Mouse (Mus musculus): ENCODE results near the gene Mlec. TPM values are rescaled to one million over a fixed set of nuclear protein-coding genes. Genes with fewer than 3 reads are reported as not detected.

Gene Mlec
- total and polyA plus RNA-seq, 2 experiments: 33.7 to 40.8 TPM

GRCm38 (mm10) chr5:115188824-115189223 lies 30.8 kb upstream of the Mlec start:
- Histone ChIP-seq H3K27me3 (ENCODE audit: control insufficient read depth, insufficient read depth, low read length) (peaks cover 28% of the 10 kb centered on the region; the same call in 1 of the 2 replicates), H3K27ac (replicated peaks; ENCODE audit: insufficient read depth, low read depth, low read length) (no peak overlapping the region), H3K79me2 (ENCODE audit: control insufficient read depth, insufficient read depth, low read length) (no peaks in the 10 kb centered on the region), H3K4me1 (ENCODE audit: control insufficient read depth, insufficient read depth, low read length) (peaks cover 7% of the 10 kb centered on the region; the same call in 1 of the 2 replicates), H3K9ac (ENCODE audit: low read depth, low read length) (no peak overlapping the region), H3K36me3 (ENCODE audit: control insufficient read depth, insufficient read depth, low read length) (no peaks in the 10 kb centered on the region), H3K4me3 (ENCODE audit: insufficient read depth, low read depth, low read length) (no peak overlapping the region)
- DNase-seq (ENCODE audit: extremely low read depth, low read depth, low spot score): peak; percentile 17
- no peak for TF ChIP-seq POLR2A (IDR thresholded peaks at IDR 0.05; ENCODE audit: extremely low read depth, insufficient read depth, low read length)
- TF ChIP-seq CTCF (IDR thresholded peaks at IDR 0.05; ENCODE audit: low read depth, low read length): peak; percentile 87
- 53% methylated on average over 5 of the region's 5 CpGs for WGBS

DNA sequence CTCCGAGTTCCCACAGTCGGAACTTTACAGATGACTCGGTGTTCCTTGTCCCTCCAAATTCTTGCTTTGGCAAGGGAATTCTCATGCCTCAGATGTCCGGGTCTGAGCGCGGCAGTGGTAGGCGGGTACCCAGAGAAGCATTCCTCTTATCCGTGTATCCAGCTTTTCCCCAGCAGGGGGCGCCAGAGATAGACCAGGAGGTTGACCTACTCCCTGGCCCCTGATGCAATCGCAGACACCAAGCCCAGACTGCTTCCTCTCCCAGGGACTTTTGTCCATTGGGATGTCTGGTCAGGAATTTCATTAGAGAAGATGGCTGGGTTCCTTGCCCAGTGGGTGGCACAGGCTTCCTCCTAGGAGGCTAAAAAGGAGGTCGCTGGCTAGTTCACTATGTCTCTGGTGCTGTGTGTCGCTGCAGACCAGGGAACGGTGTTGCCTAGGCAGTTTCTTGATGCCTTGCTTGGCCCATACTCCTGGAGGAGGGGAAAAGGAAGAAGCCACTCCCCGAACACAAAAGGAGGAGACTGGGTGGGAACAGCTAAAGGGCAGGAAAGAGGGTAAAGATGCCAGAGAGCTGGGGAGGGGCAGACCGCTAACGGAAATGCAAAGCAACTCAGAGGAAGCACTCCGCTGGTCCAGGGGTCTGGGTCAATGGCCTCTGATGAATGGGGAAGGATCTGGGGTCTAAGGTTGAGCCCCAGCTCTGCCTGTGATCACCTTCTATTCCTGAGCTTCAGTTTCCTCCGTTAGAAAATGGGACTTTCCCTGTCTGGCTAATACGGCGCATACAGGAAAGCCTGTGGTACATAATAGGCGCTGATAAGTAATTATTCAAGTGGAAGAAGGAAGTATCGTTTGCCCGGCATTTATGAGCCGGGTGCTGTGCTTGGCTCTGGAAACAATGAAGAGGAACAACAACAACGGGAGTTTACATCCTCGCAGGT lies 29.5 kb upstream of the Mlec start:
- Histone ChIP-seq H3K79me2 (ENCODE audit: control insufficient read depth, insufficient read depth, low read length) (no peaks in the 10 kb centered on the region), H3K27me3 (ENCODE audit: control insufficient read depth, insufficient read depth, low read length) (peaks cover 17% of the 10 kb centered on the region; the same call in 1 of the 2 replicates), H3K27ac (replicated peaks; ENCODE audit: insufficient read depth, low read depth, low read length) (no peak overlapping the region), H3K9ac (ENCODE audit: low read depth, low read length) (no peak overlapping the region), H3K36me3 (ENCODE audit: control insufficient read depth, insufficient read depth, low read length) (no peaks in the 10 kb centered on the region), H3K4me1 (ENCODE audit: control insufficient read depth, insufficient read depth, low read length) (no peaks in the 10 kb centered on the region), H3K4me3 (ENCODE audit: insufficient read depth, low read depth, low read length) (no peak overlapping the region)
- WGBS: 32% methylated on average over 26 of the region's 26 CpGs
- TF ChIP-seq POLR2A (IDR thresholded peaks at IDR 0.05; ENCODE audit: extremely low read depth, insufficient read depth, low read length) (no peak), CTCF (IDR thresholded peaks at IDR 0.05; ENCODE audit: low read depth, low read length) (peak; percentile 88)
- DNase-seq (ENCODE audit: extremely low read depth, low read depth, low spot score): peak; percentile 71

GRCm38 (mm10) chr5:115186371-115187073 lies 28.5 kb upstream of the Mlec start:
- no peak overlapping the region for H3K9ac ChIP-seq (ENCODE audit: low read depth, low read length)
- 51% methylated on average over 17 of the region's 17 CpGs for WGBS
- no peak overlapping the region for H3K4me3 ChIP-seq (ENCODE audit: insufficient read depth, low read depth, low read length)

DNA sequence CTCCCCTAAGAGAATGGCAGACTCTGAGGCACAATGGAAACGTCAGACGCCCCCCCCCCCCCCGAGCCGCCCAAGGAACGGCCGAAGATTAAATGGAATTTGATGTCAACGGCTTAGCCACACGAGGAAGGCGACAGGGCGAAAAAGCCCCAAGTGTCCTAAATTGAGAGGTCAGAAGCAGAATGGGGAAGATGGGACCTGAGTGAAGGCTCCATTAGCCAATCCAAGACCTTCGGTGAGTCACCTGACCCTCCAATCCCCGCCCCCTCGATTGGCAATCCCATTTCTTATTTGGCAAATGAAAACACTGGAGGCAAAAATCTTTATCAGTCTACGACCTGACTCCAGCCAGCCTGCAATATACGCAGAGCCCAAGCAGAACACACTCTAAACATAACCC lies 26.7 kb upstream of the Mlec start:
- H3K27ac ChIP-seq (replicated peaks; ENCODE audit: insufficient read depth, low read depth, low read length): no peak overlapping the region
- peak; percentile 51 for DNase-seq (ENCODE audit: extremely low read depth, low read depth, low spot score)
- TF ChIP-seq POLR2A (IDR thresholded peaks at IDR 0.05; ENCODE audit: extremely low read depth, insufficient read depth, low read length): no peak
- TF ChIP-seq CTCF (IDR thresholded peaks at IDR 0.05; ENCODE audit: low read depth, low read length): no peak

More at GRCm38 (mm10) chr5:115186371-115187073, 28.5 kb upstream of the Mlec start:
- Histone ChIP-seq H3K36me3 (ENCODE audit: control insufficient read depth, insufficient read depth, low read length) (no peaks in the 10 kb centered on the region), H3K27ac (replicated peaks; ENCODE audit: insufficient read depth, low read depth, low read length) (no peak overlapping the region), H3K27me3 (ENCODE audit: control insufficient read depth, insufficient read depth, low read length) (peaks cover 10% of the 10 kb centered on the region; the same call in 1 of the 2 replicates), H3K4me1 (ENCODE audit: control insufficient read depth, insufficient read depth, low read length) (no peaks in the 10 kb centered on the region), H3K79me2 (ENCODE audit: control insufficient read depth, insufficient read depth, low read length) (no peaks in the 10 kb centered on the region)
- DNase-seq (ENCODE audit: extremely low read depth, low read depth, low spot score): no peak
- TF ChIP-seq CTCF (IDR thresholded peaks at IDR 0.05; ENCODE audit: low read depth, low read length): no peak
- TF ChIP-seq POLR2A (IDR thresholded peaks at IDR 0.05; ENCODE audit: extremely low read depth, insufficient read depth, low read length): no peak

GRCm38 (mm10) chr5:115183482-115183881 lies 25.5 kb upstream of the Mlec start:
- WGBS: 44% methylated on average over 10 of the region's 10 CpGs
- peaks cover 2% of the 10 kb centered on the region; the same call in 1 of the 2 replicates for H3K27me3 ChIP-seq (ENCODE audit: control insufficient read depth, insufficient read depth, low read length)
- no peak overlapping the region for H3K9ac ChIP-seq (ENCODE audit: low read depth, low read length)
- H3K27ac ChIP-seq (replicated peaks; ENCODE audit: insufficient read depth, low read depth, low read length): no peak overlapping the region
- H3K36me3 ChIP-seq (ENCODE audit: control insufficient read depth, insufficient read depth, low read length): no peaks in the 10 kb centered on the region
- no peak for DNase-seq (ENCODE audit: extremely low read depth, low read depth, low spot score)
- TF ChIP-seq POLR2A (IDR thresholded peaks at IDR 0.05; ENCODE audit: extremely low read depth, insufficient read depth, low read length) (no peak), CTCF (IDR thresholded peaks at IDR 0.05; ENCODE audit: low read depth, low read length) (no peak)
- H3K4me3 ChIP-seq (ENCODE audit: insufficient read depth, low read depth, low read length): no peak overlapping the region
- H3K79me2 ChIP-seq (ENCODE audit: control insufficient read depth, insufficient read depth, low read length): no peaks in the 10 kb centered on the region
- no peaks in the 10 kb centered on the region for H3K4me1 ChIP-seq (ENCODE audit: control insufficient read depth, insufficient read depth, low read length)

More for the DNA sequence above, 26.7 kb upstream of the Mlec start:
- H3K36me3 ChIP-seq (ENCODE audit: control insufficient read depth, insufficient read depth, low read length): no peaks in the 10 kb centered on the region
- H3K4me1 ChIP-seq (ENCODE audit: control insufficient read depth, insufficient read depth, low read length): no peaks in the 10 kb centered on the region
- no peak overlapping the region for H3K4me3 ChIP-seq (ENCODE audit: insufficient read depth, low read depth, low read length)
- no peak overlapping the region for H3K9ac ChIP-seq (ENCODE audit: low read depth, low read length)
- peaks cover 2% of the 10 kb centered on the region; the same call in 1 of the 2 replicates for H3K27me3 ChIP-seq (ENCODE audit: control insufficient read depth, insufficient read depth, low read length)
- no peaks in the 10 kb centered on the region for H3K79me2 ChIP-seq (ENCODE audit: control insufficient read depth, insufficient read depth, low read length)
- 37% methylated on average over 15 of the region's 15 CpGs for WGBS

Data from liver, adult 2 months (tissue).